Mouse (Mus musculus) thymus, adult 2 months (tissue): ENCODE data around the gene Pip5k1a.

Experiments used
- CTCF ChIP-seq: fragments of 200-500 bp; IDR thresholded peaks from 2 replicates; pipeline ENCODE4 v1.5.1; 2012; ENCODE audit warnings: mild to moderate bottlenecking, control low read depth, low read length, moderate library complexity, borderline replicate concordance; ENCODE audit not compliant: control insufficient read depth, poor library complexity, insufficient read depth; ENCODE audit errors: extremely low read depth
- POLR2A ChIP-seq: fragments of 200-500 bp; IDR thresholded peaks from 2 replicates; pipeline ENCODE4 v1.6.1; 2012; ENCODE audit warnings: mild to moderate bottlenecking, low read length, control low read depth, moderate library complexity; ENCODE audit not compliant: control insufficient read depth, poor library complexity, insufficient read depth; ENCODE audit errors: extremely low read depth

DNA sequence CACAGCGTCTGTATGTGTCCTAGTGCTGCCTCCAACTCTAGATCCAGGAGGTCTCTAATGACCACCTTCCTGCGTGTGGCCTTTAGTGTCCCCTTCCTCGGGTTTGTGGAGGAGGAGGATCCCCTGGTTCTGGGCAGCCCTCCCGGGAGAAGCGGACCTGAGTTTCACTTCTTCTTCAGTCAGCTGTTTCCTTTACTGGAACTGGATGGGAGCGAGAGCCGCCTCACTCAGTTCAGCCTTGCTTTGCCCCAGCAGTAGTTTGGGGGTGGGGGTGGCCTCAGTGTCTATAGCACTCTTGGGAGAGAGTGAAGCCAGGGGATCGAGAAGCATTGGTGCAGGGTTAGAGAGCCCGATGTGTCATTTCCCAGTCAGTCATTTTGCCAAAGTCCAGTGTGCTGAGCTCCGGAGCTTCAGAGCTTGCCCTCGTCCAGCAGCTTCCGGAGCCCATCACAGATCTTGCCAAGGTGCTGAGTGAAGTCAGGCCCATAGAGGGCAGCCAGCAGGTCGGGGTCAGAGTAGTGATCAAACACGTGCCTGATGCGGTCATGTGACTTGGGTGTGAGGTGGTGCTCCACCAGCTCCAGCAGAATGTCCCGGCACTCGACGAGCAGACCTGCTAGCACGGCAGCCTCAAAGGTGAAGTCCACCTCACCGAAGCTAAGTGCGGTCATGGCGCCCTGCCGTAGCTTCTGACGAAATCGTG lies 33.0 kb upstream of the Pip5k1a start:
- TF ChIP-seq CTCF = no peak
- no peak for TF ChIP-seq POLR2A
